Mouse (Mus musculus): ENCODE data around the gene Rcan2.

Rcan2 gene

GRCm38 (mm10) chr17:43903807-43904771, 102.9 kb downstream of the Rcan2 start:
- no peak overlapping the region for H3K4me3 ChIP-seq (replicated peaks; ENCODE audit: low read length)
- H3K9me3 ChIP-seq (ENCODE audit: low read length), result no peaks in the 10 kb centered on the region
- no peak for TF ChIP-seq NANOG (IDR thresholded peaks at IDR 0.05; ENCODE audit: borderline replicate concordance, low read length)
- no peak for TF ChIP-seq CTCF (conservative IDR thresholded peaks at IDR 0.05; ENCODE audit: low read length)
- no peak for TF ChIP-seq POU5F1 (IDR thresholded peaks at IDR 0.05; ENCODE audit: borderline replicate concordance, low read length)
- no peaks in the 10 kb centered on the region for H3K4me1 ChIP-seq (replicated peaks; ENCODE audit: low read depth, low read length)
- H3K36me3 ChIP-seq (ENCODE audit: insufficient read depth, low read length), result no peaks in the 10 kb centered on the region
- no peaks in the 10 kb centered on the region for H3K27me3 ChIP-seq (ENCODE audit: insufficient read depth, low read length)

GRCm38 (mm10) chr17:43904896-43905295, 103.7 kb downstream of the Rcan2 start:
- H3K4me1 ChIP-seq (replicated peaks; ENCODE audit: low read depth, low read length), result no peaks in the 10 kb centered on the region
- no peaks in the 10 kb centered on the region for H3K9me3 ChIP-seq (ENCODE audit: low read length)
- TF ChIP-seq CTCF (conservative IDR thresholded peaks at IDR 0.05; ENCODE audit: low read length), result no peak
- H3K27me3 ChIP-seq (ENCODE audit: insufficient read depth, low read length), result no peaks in the 10 kb centered on the region
- no peaks in the 10 kb centered on the region for H3K36me3 ChIP-seq (ENCODE audit: insufficient read depth, low read length)
- H3K4me3 ChIP-seq (replicated peaks; ENCODE audit: low read length), result no peak overlapping the region

GRCm38 (mm10) chr17:43906728-43907127, 105.6 kb downstream of the Rcan2 start:
- Histone ChIP-seq H3K9me3 (ENCODE audit: low read length) (no peaks in the 10 kb centered on the region), H3K36me3 (ENCODE audit: insufficient read depth, low read length) (no peaks in the 10 kb centered on the region), H3K4me1 (replicated peaks; ENCODE audit: low read depth, low read length) (no peaks in the 10 kb centered on the region), H3K27me3 (ENCODE audit: insufficient read depth, low read length) (no peaks in the 10 kb centered on the region), H3K4me3 (replicated peaks; ENCODE audit: low read length) (no peak overlapping the region)
- TF ChIP-seq POU5F1 (IDR thresholded peaks at IDR 0.05; ENCODE audit: borderline replicate concordance, low read length) (no peak), CTCF (conservative IDR thresholded peaks at IDR 0.05; ENCODE audit: low read length) (no peak), NANOG (IDR thresholded peaks at IDR 0.05; ENCODE audit: borderline replicate concordance, low read length) (no peak)

- Histone ChIP-seq H3K4me3 (replicated peaks; ENCODE audit: low read length) (no peak overlapping the region), H3K27me3 (ENCODE audit: insufficient read depth, low read length) (no peaks in the 10 kb centered on the region), H3K36me3 (ENCODE audit: insufficient read depth, low read length) (no peaks in the 10 kb centered on the region), H3K4me1 (replicated peaks; ENCODE audit: low read depth, low read length) (no peaks in the 10 kb centered on the region), H3K9me3 (ENCODE audit: low read length) (no peaks in the 10 kb centered on the region)
- TF ChIP-seq NANOG (IDR thresholded peaks at IDR 0.05; ENCODE audit: borderline replicate concordance, low read length), result no peak
- no peak for TF ChIP-seq CTCF (conservative IDR thresholded peaks at IDR 0.05; ENCODE audit: low read length)
- TF ChIP-seq POU5F1 (IDR thresholded peaks at IDR 0.05; ENCODE audit: borderline replicate concordance, low read length), result no peak
Observed at GRCm38 (mm10) chr17:43916128-43916527, 115.0 kb downstream of the Rcan2 start.

GRCm38 (mm10) chr17:43917143-43917542, 116.0 kb downstream of the Rcan2 start:
- no peak overlapping the region for H3K4me3 ChIP-seq (replicated peaks; ENCODE audit: low read length)
- no peaks in the 10 kb centered on the region for H3K36me3 ChIP-seq (ENCODE audit: insufficient read depth, low read length)
- no peaks in the 10 kb centered on the region for H3K9me3 ChIP-seq (ENCODE audit: low read length)
- TF ChIP-seq NANOG (IDR thresholded peaks at IDR 0.05; ENCODE audit: borderline replicate concordance, low read length) (no peak), CTCF (conservative IDR thresholded peaks at IDR 0.05; ENCODE audit: low read length) (no peak), POU5F1 (IDR thresholded peaks at IDR 0.05; ENCODE audit: borderline replicate concordance, low read length) (no peak)
- H3K27me3 ChIP-seq (ENCODE audit: insufficient read depth, low read length), result 0 out of 2 replicates have a peak, but pooled peaks cover 3% of the 10 kb centered on the region
- H3K4me1 ChIP-seq (replicated peaks; ENCODE audit: low read depth, low read length), result no peaks in the 10 kb centered on the region

- Histone ChIP-seq H3K27me3 (ENCODE audit: insufficient read depth, low read length) (no peaks in the 10 kb centered on the region), H3K4me3 (replicated peaks; ENCODE audit: low read length) (no peak overlapping the region), H3K4me1 (replicated peaks; ENCODE audit: low read depth, low read length) (peaks cover 3% of the 10 kb centered on the region; the same call in 1 of the 2 replicates), H3K9me3 (ENCODE audit: low read length) (peaks cover 20% of the 10 kb centered on the region), H3K36me3 (ENCODE audit: insufficient read depth, low read length) (no peaks in the 10 kb centered on the region)
- TF ChIP-seq CTCF (conservative IDR thresholded peaks at IDR 0.05; ENCODE audit: low read length) (no peak), NANOG (IDR thresholded peaks at IDR 0.05; ENCODE audit: borderline replicate concordance, low read length) (no peak), POU5F1 (IDR thresholded peaks at IDR 0.05; ENCODE audit: borderline replicate concordance, low read length) (no peak)
Observed at GRCm38 (mm10) chr17:43929856-43930255, 128.7 kb downstream of the Rcan2 start.

GRCm38 (mm10) chr17:43931731-43932130, 130.6 kb downstream of the Rcan2 start:
- no peak for TF ChIP-seq NANOG (IDR thresholded peaks at IDR 0.05; ENCODE audit: borderline replicate concordance, low read length)
- TF ChIP-seq CTCF (conservative IDR thresholded peaks at IDR 0.05; ENCODE audit: low read length), result no peak

GRCm38 (mm10) chr17:43934056-43934455, 132.9 kb downstream of the Rcan2 start:
- TF ChIP-seq POU5F1 (IDR thresholded peaks at IDR 0.05; ENCODE audit: borderline replicate concordance, low read length) (no peak), NANOG (IDR thresholded peaks at IDR 0.05; ENCODE audit: borderline replicate concordance, low read length) (no peak), CTCF (conservative IDR thresholded peaks at IDR 0.05; ENCODE audit: low read length) (no peak)
- Histone ChIP-seq H3K9me3 (ENCODE audit: low read length) (peaks cover 43% of the 10 kb centered on the region), H3K4me3 (replicated peaks; ENCODE audit: low read length) (no peak overlapping the region), H3K27me3 (ENCODE audit: insufficient read depth, low read length) (no peaks in the 10 kb centered on the region), H3K4me1 (replicated peaks; ENCODE audit: low read depth, low read length) (no peaks in the 10 kb centered on the region), H3K36me3 (ENCODE audit: insufficient read depth, low read length) (no peaks in the 10 kb centered on the region)

More at GRCm38 (mm10) chr17:43931731-43932130, 130.6 kb downstream of the Rcan2 start:
- Histone ChIP-seq H3K4me3 (replicated peaks; ENCODE audit: low read length) (no peak overlapping the region), H3K36me3 (ENCODE audit: insufficient read depth, low read length) (no peaks in the 10 kb centered on the region), H3K27me3 (ENCODE audit: insufficient read depth, low read length) (no peaks in the 10 kb centered on the region), H3K4me1 (replicated peaks; ENCODE audit: low read depth, low read length) (no peaks in the 10 kb centered on the region), H3K9me3 (ENCODE audit: low read length) (peaks cover 34% of the 10 kb centered on the region)

All from E14TG2a.4 (cell line).